Mouse (Mus musculus) limb, embryonic 10.5 days (tissue): ENCODE measurements around the gene 1700010B08Rik. TPM values are rescaled to one million over a fixed set of nuclear protein-coding genes. Genes with fewer than 3 reads are reported as not detected.
"Not testable (repeated sequence)": the region's sequence is repeated elsewhere in the genome, so short reads cannot be mapped to it uniquely, and the experiment has no call there.

Experiments
- DNase-seq: peaks from one replicate; pipeline ENCODE4 v3.0.0-alpha.2; 2017; ENCODE audit warnings: low spot score
- H3K27ac ChIP-seq: fragments of 300-500 bp; sonication (generic); 2 replicates; pipeline ENCODE4 v1.5.1; 2016; ENCODE audit warnings: mild to moderate bottlenecking
- H3K27me3 ChIP-seq: fragments of 300-500 bp; sonication (generic); 2 replicates; pipeline ENCODE4 v1.6.1; 2016; ENCODE audit warnings: low read depth, mild to moderate bottlenecking; ENCODE audit not compliant: poor library complexity, severe bottlenecking
- H3K36me3 ChIP-seq: fragments of 300-500 bp; sonication (generic); 2 replicates; pipeline ENCODE4 v1.6.1; 2016; ENCODE audit warnings: mild to moderate bottlenecking, moderate library complexity
- H3K4me1 ChIP-seq: fragments of 300-500 bp; sonication (generic); 2 replicates; pipeline ENCODE4 v1.6.1; 2016
- H3K4me3 ChIP-seq: fragments of 300-500 bp; sonication (generic); 2 replicates; pipeline ENCODE4 v1.5.1; 2016; ENCODE audit warnings: mild to moderate bottlenecking, moderate library complexity
- H3K9me3 ChIP-seq: fragments of 300-500 bp; sonication (generic); replicated peaks from 2 replicates; pipeline ENCODE4 v1.6.1; 2016; ENCODE audit warnings: mild to moderate bottlenecking
- WGBS: fragments of 180-500 bp; shearing (Covaris S2); methylation state at CpG from one replicate; pipeline ENCODE4 v1.1.7; 2016; 5-methylcytosine and 5-hydroxymethylcytosine counted together
- polyA plus RNA-seq: library from polyadenylated mRNA; unstranded; fragments of >200 nt; fragmentation: Nextera tagmentation; extraction: Ambion mirVana; gene quantifications from 2 replicates; pipeline ENCODE4 v1.2.1, GENCODE M21; 2016

The 1700010B08Rik gene
- polyA plus RNA-seq = not detected in 2 replicates

GRCm38 (mm10) chr2:173719115-173719514, at the start of gene 1700010B08Rik:
Gene 1700010B08Rik, plus strand, starts transcription at chr2:173719415.
- not testable (repeated sequence) for H3K36me3 ChIP-seq, H3K27me3 ChIP-seq, H3K27ac ChIP-seq, H3K4me3 ChIP-seq, H3K9me3 ChIP-seq, H3K4me1 ChIP-seq, DNase-seq
- WGBS = 86% methylated on average over 6 of the region's 7 CpGs

GRCm38 (mm10) chr2:173672328-173672896, 46.8 kb upstream of the 1700010B08Rik start:
- H3K9me3 ChIP-seq = no peaks in the 10 kb centered on the region
- DNase-seq = no peak

GRCm38 (mm10) chr2:173673469-173673868, 45.7 kb upstream of the 1700010B08Rik start:
- H3K27me3 ChIP-seq = no peaks in the 10 kb centered on the region
- H3K36me3 ChIP-seq = peaks cover 53% of the 10 kb centered on the region
- no peaks in the 10 kb centered on the region for H3K4me1 ChIP-seq
- no peak overlapping the region for H3K27ac ChIP-seq
- H3K9me3 ChIP-seq = no peaks in the 10 kb centered on the region
- H3K4me3 ChIP-seq = no peak overlapping the region
- DNase-seq = no peak
- 90% methylated on average over 1 of the region's 1 CpGs for WGBS

More at GRCm38 (mm10) chr2:173672328-173672896, 46.8 kb upstream of the 1700010B08Rik start:
- Histone ChIP-seq H3K27ac (no peak overlapping the region), H3K27me3 (no peaks in the 10 kb centered on the region), H3K4me3 (no peak overlapping the region), H3K36me3 (peaks cover 62% of the 10 kb centered on the region), H3K4me1 (no peaks in the 10 kb centered on the region)
- 81% methylated on average over 2 of the region's 2 CpGs for WGBS

- no peaks in the 10 kb centered on the region for H3K27me3 ChIP-seq
- H3K36me3 ChIP-seq = peaks cover 32% of the 10 kb centered on the region
- WGBS = 91% methylated on average over 2 of the region's 2 CpGs
- no peaks in the 10 kb centered on the region for H3K9me3 ChIP-seq
- H3K27ac ChIP-seq = no peak overlapping the region
- DNase-seq = no peak
- H3K4me3 ChIP-seq = no peak overlapping the region
- H3K4me1 ChIP-seq = no peaks in the 10 kb centered on the region
These were observed 40.6 kb upstream of the 1700010B08Rik start for GRCm38 (mm10) chr2:173678593-173678992.

GRCm38 (mm10) chr2:173679217-173679616, 40.0 kb upstream of the 1700010B08Rik start:
- Histone ChIP-seq H3K9me3 (no peaks in the 10 kb centered on the region), H3K4me1 (no peaks in the 10 kb centered on the region), H3K36me3 (peaks cover 31% of the 10 kb centered on the region), H3K4me3 (no peak overlapping the region), H3K27ac (no peak overlapping the region), H3K27me3 (no peaks in the 10 kb centered on the region)
- no peak for DNase-seq
- WGBS = 80% methylated on average over 3 of the region's 3 CpGs

GRCm38 (mm10) chr2:173680153-173680552, 39.1 kb upstream of the 1700010B08Rik start:
- no peaks in the 10 kb centered on the region for H3K9me3 ChIP-seq
- no peak for DNase-seq
- peaks cover 26% of the 10 kb centered on the region for H3K36me3 ChIP-seq
- H3K27ac ChIP-seq = no peak overlapping the region
- no peaks in the 10 kb centered on the region for H3K4me1 ChIP-seq
- no peaks in the 10 kb centered on the region for H3K27me3 ChIP-seq
- H3K4me3 ChIP-seq = no peak overlapping the region
- 87% methylated on average over 1 of the region's 1 CpGs for WGBS

GRCm38 (mm10) chr2:173682773-173683172, 36.4 kb upstream of the 1700010B08Rik start:
- no peaks in the 10 kb centered on the region for H3K27me3 ChIP-seq
- no peak overlapping the region for H3K27ac ChIP-seq
- peaks cover 12% of the 10 kb centered on the region for H3K4me1 ChIP-seq
- WGBS = 72% methylated on average over 10 of the region's 10 CpGs
- H3K4me3 ChIP-seq = no peak overlapping the region
- DNase-seq = no peak
- H3K36me3 ChIP-seq = peaks cover 26% of the 10 kb centered on the region
- no peaks in the 10 kb centered on the region for H3K9me3 ChIP-seq

- H3K4me3 ChIP-seq = no peak overlapping the region
- H3K36me3 ChIP-seq = peaks cover 57% of the 10 kb centered on the region
- no peak for DNase-seq
- 93% methylated on average over 3 of the region's 3 CpGs for WGBS
- peaks cover 12% of the 10 kb centered on the region for H3K4me1 ChIP-seq
- no peak overlapping the region for H3K27ac ChIP-seq
- H3K9me3 ChIP-seq = no peaks in the 10 kb centered on the region
- H3K27me3 ChIP-seq = no peaks in the 10 kb centered on the region
These were observed 33.3 kb upstream of the 1700010B08Rik start for GRCm38 (mm10) chr2:173685781-173686361.

GRCm38 (mm10) chr2:173687363-173687762, 31.9 kb upstream of the 1700010B08Rik start:
- H3K4me3 ChIP-seq = no peak overlapping the region
- H3K9me3 ChIP-seq = no peaks in the 10 kb centered on the region
- H3K36me3 ChIP-seq = peaks cover 68% of the 10 kb centered on the region
- H3K27me3 ChIP-seq = no peaks in the 10 kb centered on the region
- peaks cover 12% of the 10 kb centered on the region for H3K4me1 ChIP-seq
- DNase-seq = no peak
- no peak overlapping the region for H3K27ac ChIP-seq
- 78% methylated on average over 5 of the region's 5 CpGs for WGBS

- Histone ChIP-seq H3K4me3 (no peak overlapping the region), H3K4me1 (peaks cover 12% of the 10 kb centered on the region), H3K27me3 (no peaks in the 10 kb centered on the region), H3K36me3 (peaks cover 70% of the 10 kb centered on the region), H3K27ac (no peak overlapping the region), H3K9me3 (no peaks in the 10 kb centered on the region)
- no peak for DNase-seq
These were observed 29.4 kb upstream of the 1700010B08Rik start for GRCm38 (mm10) chr2:173689835-173690234.

- H3K9me3 ChIP-seq = no peaks in the 10 kb centered on the region
- H3K27ac ChIP-seq = no peak overlapping the region
- 96% methylated on average over 6 of the region's 6 CpGs for WGBS
- peaks cover 84% of the 10 kb centered on the region for H3K36me3 ChIP-seq
- no peak overlapping the region for H3K4me3 ChIP-seq
- DNase-seq = no peak
- peaks cover 5% of the 10 kb centered on the region; the same call in 1 of the 2 replicates for H3K4me1 ChIP-seq
- H3K27me3 ChIP-seq = no peaks in the 10 kb centered on the region
These were observed 27.5 kb upstream of the 1700010B08Rik start for GRCm38 (mm10) chr2:173691748-173692147.

GRCm38 (mm10) chr2:173692693-173693092, 26.5 kb upstream of the 1700010B08Rik start:
- Histone ChIP-seq H3K9me3 (no peaks in the 10 kb centered on the region), H3K27ac (no peak overlapping the region), H3K4me1 (no peaks in the 10 kb centered on the region; the same call in 1 of the 2 replicates), H3K27me3 (no peaks in the 10 kb centered on the region), H3K4me3 (no peak overlapping the region), H3K36me3 (peaks cover 91% of the 10 kb centered on the region)
- 90% methylated on average over 2 of the region's 2 CpGs for WGBS
- DNase-seq = no peak

GRCm38 (mm10) chr2:173698850-173699249, 20.4 kb upstream of the 1700010B08Rik start:
- no peak for DNase-seq
- H3K9me3 ChIP-seq = no peaks in the 10 kb centered on the region
- peaks cover 92% of the 10 kb centered on the region for H3K36me3 ChIP-seq
- WGBS = 91% methylated on average over 3 of the region's 3 CpGs
- H3K4me3 ChIP-seq = no peak overlapping the region
- H3K4me1 ChIP-seq = peaks cover 22% of the 10 kb centered on the region
- no peak overlapping the region for H3K27ac ChIP-seq
- H3K27me3 ChIP-seq = no peaks in the 10 kb centered on the region
